Mouse (Mus musculus): Measurements from ENCODE around the gene Luc7l2. TPM values are rescaled to one million over a fixed set of nuclear protein-coding genes. Genes with fewer than 3 reads are reported as not detected.

Luc7l2 gene
- polyA plus RNA-seq, 2 experiments, result 60.9 to 214 TPM

DNA sequence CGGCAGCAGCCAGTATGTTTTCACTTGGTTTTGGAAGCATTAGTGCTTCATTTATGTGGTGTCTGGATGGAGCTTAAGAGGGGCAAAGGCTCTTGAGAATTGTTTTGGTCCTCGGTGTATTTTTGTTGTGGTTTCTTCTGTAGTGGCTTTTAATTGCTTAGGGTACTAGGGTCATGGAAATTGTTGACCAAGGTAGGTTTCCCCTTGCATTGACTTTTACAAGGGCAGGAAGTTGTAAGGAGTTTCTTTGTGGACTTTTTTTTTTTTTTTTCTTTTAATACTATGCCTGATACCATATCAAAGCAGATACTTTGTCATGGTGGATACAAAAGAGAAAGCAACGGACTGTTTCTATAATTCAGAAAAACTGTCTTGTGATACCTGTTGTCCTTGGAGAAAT is 30.6 kb downstream of the Luc7l2 start:
- no peak overlapping the region for H3K4me2 ChIP-seq (replicated peaks; ENCODE audit: low read depth, low read length, severe bottlenecking)
- WGBS, result 92% methylated on average over 3 of the region's 3 CpGs
- H3K4me3 ChIP-seq (replicated peaks; ENCODE audit: low read length), result no peak overlapping the region
- no peaks in the 10 kb centered on the region for H3K9me3 ChIP-seq (ENCODE audit: control insufficient read depth, low read length)
- no peaks in the 10 kb centered on the region for H3K27me3 ChIP-seq (ENCODE audit: control insufficient read depth, insufficient read depth, low read length)
- no peak overlapping the region for H3K27ac ChIP-seq (replicated peaks; ENCODE audit: low read depth, low read length)
- H3K36me3 ChIP-seq (ENCODE audit: control insufficient read depth, insufficient read depth, low read length), result peaks cover 62% of the 10 kb centered on the region
- TF ChIP-seq POLR2A (IDR thresholded peaks at IDR 0.05; ENCODE audit: borderline replicate concordance, extremely low read depth, insufficient read depth, insufficient read length), result no peak
- no peak overlapping the region for H3K9ac ChIP-seq (ENCODE audit: low read depth, low read length, severe bottlenecking)
- no peaks in the 10 kb centered on the region for H3K4me1 ChIP-seq (ENCODE audit: control insufficient read depth, insufficient read depth, low read length)
- ATAC-seq (ENCODE audit: low FRiP score, low read depth) (no peak), DNase-seq (ENCODE audit: low spot score) (no peak)

DNA sequence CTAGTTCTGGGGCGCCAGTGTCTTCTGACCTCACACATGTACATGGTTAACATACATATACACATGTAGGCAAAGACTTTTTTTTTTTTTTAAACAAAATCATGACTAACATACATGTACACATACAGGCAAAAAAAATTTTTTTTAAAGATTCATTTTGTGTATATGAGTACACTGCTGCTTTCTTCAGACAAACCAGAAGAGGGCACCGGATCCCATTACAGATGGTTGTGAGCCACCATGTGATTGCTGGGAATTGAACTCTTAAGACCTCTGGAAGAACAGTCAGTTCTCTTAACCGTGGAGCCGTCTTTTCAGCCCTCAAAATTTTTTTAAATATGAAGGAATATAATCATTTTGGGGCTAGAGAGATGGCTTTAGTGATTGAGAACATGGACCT is 46.3 kb downstream of the Luc7l2 start:
- WGBS, result 91% methylated on average over 4 of the region's 4 CpGs
- no peak for ATAC-seq (ENCODE audit: low FRiP score, low read depth)
- DNase-seq (ENCODE audit: low spot score), result no peak
- no peaks in the 10 kb centered on the region for H3K27me3 ChIP-seq (ENCODE audit: control insufficient read depth, insufficient read depth, low read length)
- H3K36me3 ChIP-seq (ENCODE audit: control insufficient read depth, insufficient read depth, low read length), result peaks cover 71% of the 10 kb centered on the region
- H3K27ac ChIP-seq (replicated peaks; ENCODE audit: low read depth, low read length), result no peak overlapping the region
- H3K9me3 ChIP-seq (ENCODE audit: control insufficient read depth, low read length), result no peaks in the 10 kb centered on the region
- H3K4me2 ChIP-seq (replicated peaks; ENCODE audit: low read depth, low read length, severe bottlenecking), result no peak overlapping the region
- no peak for TF ChIP-seq POLR2A (IDR thresholded peaks at IDR 0.05; ENCODE audit: borderline replicate concordance, extremely low read depth, insufficient read depth, insufficient read length)
- H3K4me3 ChIP-seq (replicated peaks; ENCODE audit: low read length), result no peak overlapping the region
- no peak overlapping the region for H3K9ac ChIP-seq (ENCODE audit: low read depth, low read length, severe bottlenecking)
- no peaks in the 10 kb centered on the region for H3K4me1 ChIP-seq (ENCODE audit: control insufficient read depth, insufficient read depth, low read length)

DNA sequence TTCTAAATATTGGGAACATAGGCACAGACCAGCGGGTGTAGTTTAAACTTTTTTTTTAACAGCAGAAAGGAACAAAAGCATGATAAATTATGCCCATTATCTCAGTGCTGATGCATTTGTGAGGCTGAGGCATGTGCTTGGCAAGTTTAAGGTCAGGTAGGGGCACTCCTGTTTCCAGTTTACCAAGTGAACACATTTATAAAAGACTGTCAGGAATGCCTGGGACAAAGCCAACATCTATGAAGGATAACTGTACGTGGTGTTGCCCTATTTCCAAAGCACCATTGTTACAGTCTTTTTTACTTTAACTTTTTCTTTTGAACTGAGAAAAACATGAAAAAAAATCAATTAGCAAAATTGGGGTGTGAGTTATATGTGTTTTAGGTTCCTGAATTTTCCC is 58.8 kb downstream of the Luc7l2 start:
- H3K36me3 ChIP-seq (ENCODE audit: control insufficient read depth, insufficient read depth, low read length), result peaks cover 57% of the 10 kb centered on the region
- H3K4me2 ChIP-seq (replicated peaks; ENCODE audit: low read depth, low read length, severe bottlenecking), result no peak overlapping the region

DNA sequence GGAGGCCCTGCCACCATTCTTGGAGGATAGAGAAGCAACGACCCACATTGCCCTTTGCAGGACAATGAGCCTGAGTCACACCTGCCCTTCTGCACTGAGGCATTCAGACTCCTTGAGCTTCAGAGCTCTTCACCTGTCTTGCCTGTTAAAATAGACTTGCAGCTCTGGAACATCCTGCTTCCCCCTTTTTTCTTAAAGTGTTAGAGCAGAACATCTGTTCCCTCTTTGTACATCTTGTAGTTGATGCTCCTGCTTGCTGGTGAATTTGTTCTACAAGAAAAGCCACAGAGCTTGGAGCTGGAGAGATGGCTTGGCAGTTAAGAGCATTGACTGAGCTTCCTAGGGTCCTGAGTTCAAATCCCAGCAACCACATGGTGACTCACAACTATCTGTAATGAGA is 71.3 kb downstream of the Luc7l2 start:
- no peak overlapping the region for H3K27ac ChIP-seq (replicated peaks; ENCODE audit: low read depth, low read length)
- no peak for DNase-seq (ENCODE audit: low spot score)
- H3K4me1 ChIP-seq (ENCODE audit: control insufficient read depth, insufficient read depth, low read length), result 0 out of 2 replicates have a peak, but pooled peaks cover 6% of the 10 kb centered on the region
- TF ChIP-seq POLR2A (IDR thresholded peaks at IDR 0.05; ENCODE audit: borderline replicate concordance, extremely low read depth, insufficient read depth, insufficient read length), result no peak
- no peak overlapping the region for H3K4me3 ChIP-seq (replicated peaks; ENCODE audit: low read length)
- WGBS, result 96% methylated on average over 1 of the region's 1 CpGs
- H3K27me3 ChIP-seq (ENCODE audit: control insufficient read depth, insufficient read depth, low read length), result no peaks in the 10 kb centered on the region
- peaks cover 29% of the 10 kb centered on the region for H3K36me3 ChIP-seq (ENCODE audit: control insufficient read depth, insufficient read depth, low read length)
- peaks cover 5% of the 10 kb centered on the region; the same call in 1 of the 2 replicates for H3K9me3 ChIP-seq (ENCODE audit: control insufficient read depth, low read length)
- ATAC-seq (ENCODE audit: low FRiP score, low read depth), result no peak
- H3K9ac ChIP-seq (ENCODE audit: low read depth, low read length, severe bottlenecking), result no peak overlapping the region
- no peak overlapping the region for H3K4me2 ChIP-seq (replicated peaks; ENCODE audit: low read depth, low read length, severe bottlenecking)

More for the DNA sequence above, 58.8 kb downstream of the Luc7l2 start:
- H3K27ac ChIP-seq (replicated peaks; ENCODE audit: low read depth, low read length), result no peak overlapping the region
- H3K4me1 ChIP-seq (ENCODE audit: control insufficient read depth, insufficient read depth, low read length), result no peaks in the 10 kb centered on the region
- H3K9me3 ChIP-seq (ENCODE audit: control insufficient read depth, low read length), result no peaks in the 10 kb centered on the region
- H3K27me3 ChIP-seq (ENCODE audit: control insufficient read depth, insufficient read depth, low read length), result no peaks in the 10 kb centered on the region
- DNase-seq (ENCODE audit: low spot score) (no peak), ATAC-seq (ENCODE audit: low FRiP score, low read depth) (no peak)
- no peak for TF ChIP-seq POLR2A (IDR thresholded peaks at IDR 0.05; ENCODE audit: borderline replicate concordance, extremely low read depth, insufficient read depth, insufficient read length)
- H3K9ac ChIP-seq (ENCODE audit: low read depth, low read length, severe bottlenecking), result no peak overlapping the region
- no peak overlapping the region for H3K4me3 ChIP-seq (replicated peaks; ENCODE audit: low read length)
- 75% methylated on average over 2 of the region's 2 CpGs for WGBS

DNA sequence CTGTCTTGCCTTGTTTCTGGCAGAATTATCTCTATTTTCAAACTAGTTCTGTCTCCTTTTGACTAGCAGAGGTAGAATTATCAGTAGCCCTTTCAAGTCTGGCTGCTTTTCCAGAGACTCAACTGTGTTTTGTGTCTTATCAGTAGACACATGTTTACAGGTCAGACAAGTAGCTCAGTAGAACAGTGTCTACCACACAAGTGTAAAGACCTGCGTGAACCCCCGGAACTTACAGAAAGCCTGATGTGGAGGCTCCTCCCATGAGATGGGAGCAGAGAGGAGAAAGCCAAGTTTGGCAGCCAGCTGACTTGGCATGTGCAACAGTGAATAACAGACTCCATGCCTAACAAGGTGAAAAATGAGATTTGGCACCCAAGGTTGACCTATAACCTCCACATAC is 72.3 kb downstream of the Luc7l2 start:
- Histone ChIP-seq H3K9me3 (ENCODE audit: control insufficient read depth, low read length) (no peaks in the 10 kb centered on the region), H3K36me3 (ENCODE audit: control insufficient read depth, insufficient read depth, low read length) (peaks cover 20% of the 10 kb centered on the region), H3K27me3 (ENCODE audit: control insufficient read depth, insufficient read depth, low read length) (no peaks in the 10 kb centered on the region), H3K9ac (ENCODE audit: low read depth, low read length, severe bottlenecking) (no peak overlapping the region), H3K27ac (replicated peaks; ENCODE audit: low read depth, low read length) (no peak overlapping the region; the same call in 1 of the 2 replicates), H3K4me2 (replicated peaks; ENCODE audit: low read depth, low read length, severe bottlenecking) (no peak overlapping the region), H3K4me1 (ENCODE audit: control insufficient read depth, insufficient read depth, low read length) (0 out of 2 replicates have a peak, but pooled peaks cover 6% of the 10 kb centered on the region), H3K4me3 (replicated peaks; ENCODE audit: low read length) (no peak overlapping the region)
- DNase-seq (ENCODE audit: low spot score) (no peak), ATAC-seq (ENCODE audit: low FRiP score, low read depth) (no peak)
- WGBS, result 81% methylated on average over 2 of the region's 2 CpGs
- no peak for TF ChIP-seq POLR2A (IDR thresholded peaks at IDR 0.05; ENCODE audit: borderline replicate concordance, extremely low read depth, insufficient read depth, insufficient read length)

DNA sequence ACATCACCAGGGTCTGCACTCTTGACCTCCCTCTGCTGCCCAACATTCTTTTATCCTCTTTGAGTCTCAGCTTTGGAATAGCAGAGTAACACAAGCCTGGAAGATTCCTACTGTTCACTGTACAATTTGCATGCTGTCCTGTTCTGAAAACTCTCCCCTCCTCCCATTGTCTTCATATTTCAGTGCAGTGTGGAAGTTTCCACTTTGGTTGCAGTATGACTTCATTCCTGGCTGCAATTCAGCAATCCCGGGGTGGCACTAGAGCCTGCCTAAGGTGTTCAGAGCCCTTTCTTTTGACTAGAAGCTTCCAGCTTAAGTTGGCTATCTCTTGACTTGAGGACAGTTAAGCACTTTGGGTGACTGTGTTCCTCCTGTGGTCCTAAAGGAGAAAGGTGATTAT is 73.3 kb downstream of the Luc7l2 start:
- Histone ChIP-seq H3K27me3 (ENCODE audit: control insufficient read depth, insufficient read depth, low read length) (no peaks in the 10 kb centered on the region), H3K9me3 (ENCODE audit: control insufficient read depth, low read length) (no peaks in the 10 kb centered on the region), H3K36me3 (ENCODE audit: control insufficient read depth, insufficient read depth, low read length) (peaks cover 14% of the 10 kb centered on the region), H3K4me2 (replicated peaks; ENCODE audit: low read depth, low read length, severe bottlenecking) (no peak overlapping the region), H3K27ac (replicated peaks; ENCODE audit: low read depth, low read length) (no peak overlapping the region), H3K4me3 (replicated peaks; ENCODE audit: low read length) (no peak overlapping the region), H3K4me1 (ENCODE audit: control insufficient read depth, insufficient read depth, low read length) (0 out of 2 replicates have a peak, but pooled peaks cover 6% of the 10 kb centered on the region), H3K9ac (ENCODE audit: low read depth, low read length, severe bottlenecking) (no peak overlapping the region)
- no peak for TF ChIP-seq POLR2A (IDR thresholded peaks at IDR 0.05; ENCODE audit: borderline replicate concordance, extremely low read depth, insufficient read depth, insufficient read length)
- WGBS, result 46% methylated on average over 1 of the region's 1 CpGs
- no peak for DNase-seq (ENCODE audit: low spot score)
- ATAC-seq (ENCODE audit: low FRiP score, low read depth), result no peak
